Mouse (Mus musculus) liver, adult 2 months (tissue): ENCODE data around the gene Batf.

Experiments
- CTCF ChIP-seq: fragments of 200-500 bp; IDR thresholded peaks from 2 replicates; pipeline ENCODE4 v1.5.1; 2011; ENCODE audit warnings: low read depth, low read length, control low read depth
- POLR2A ChIP-seq: fragments of 200-500 bp; IDR thresholded peaks from 2 replicates; pipeline ENCODE4 v1.6.1; 2011; ENCODE audit warnings: low read length, control low read depth; ENCODE audit not compliant: insufficient read depth; ENCODE audit errors: extremely low read depth

DNA sequence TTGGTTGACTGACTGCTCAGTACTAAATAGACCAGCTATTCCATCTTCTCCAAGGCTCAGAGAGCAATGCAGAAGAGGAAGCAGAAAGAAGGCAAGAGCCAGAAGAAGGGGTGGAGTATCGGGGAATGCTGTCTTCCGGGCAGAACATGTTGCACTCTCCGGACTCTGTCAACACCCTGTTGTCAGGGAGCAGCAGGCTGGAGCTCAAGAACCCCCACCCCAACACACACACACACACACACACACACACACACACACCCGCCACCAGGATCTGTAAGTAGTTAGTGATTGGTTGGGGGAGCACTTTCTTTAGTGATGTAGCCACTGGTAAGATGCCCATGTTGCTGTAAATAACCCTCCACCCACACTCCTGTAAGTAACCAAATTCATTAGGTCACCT lies 38.8 kb downstream of the Batf start:
- TF ChIP-seq CTCF (no peak), POLR2A (no peak)
